Mouse (Mus musculus): Measurements from ENCODE around the gene Man1c1. TPM values are rescaled to one million over a fixed set of nuclear protein-coding genes. Genes with fewer than 3 reads are reported as not detected.
A peak's percentile ranks its signal among the peaks of the same experiment; 100 is the strongest.

Man1c1 gene
- total and polyA plus RNA-seq, 2 experiments from 2014 or later: 3.8 to 14.8 TPM

DNA sequence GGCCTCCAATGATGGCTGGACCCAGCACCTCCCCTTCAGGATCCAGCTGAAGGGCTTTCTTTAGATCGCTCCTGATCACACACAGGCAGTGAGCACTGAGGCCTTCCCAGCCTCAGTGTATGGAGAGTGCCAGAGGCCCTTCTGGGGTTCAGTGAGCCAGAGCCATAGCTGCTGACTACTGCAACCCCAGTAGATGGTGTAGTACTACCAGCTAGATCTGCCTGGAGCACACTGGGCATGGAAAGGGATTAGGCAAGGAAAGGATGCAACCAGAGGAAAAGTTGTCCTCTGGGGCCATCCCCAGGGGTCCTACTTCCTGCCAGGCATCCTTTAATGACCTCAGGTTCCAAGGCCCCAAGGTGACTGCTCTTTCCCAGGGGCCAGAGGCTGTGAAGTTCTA, 150.5 kb downstream of the Man1c1 start:
- 63% methylated on average over 1 of the region's 1 CpGs for WGBS
- no peak overlapping the region for H3K27ac ChIP-seq (ENCODE audit: low read depth)
- no peaks in the 10 kb centered on the region for H3K27me3 ChIP-seq (ENCODE audit: control insufficient read depth, insufficient read depth, low read length)
- no peak overlapping the region for H3K4me3 ChIP-seq (ENCODE audit: low read depth, low read length)
- H3K36me3 ChIP-seq (replicated peaks; ENCODE audit: control insufficient read depth, insufficient read depth, low read length): peaks cover 10% of the 10 kb centered on the region
- no peak for ATAC-seq (ENCODE audit: insufficient read depth, low read depth)
- H3K9ac ChIP-seq (replicated peaks; ENCODE audit: low read depth, low read length): no peak overlapping the region
- no peaks in the 10 kb centered on the region for H3K9me3 ChIP-seq (replicated peaks; ENCODE audit: control insufficient read depth, low read length)
- peaks cover 9% of the 10 kb centered on the region for H3K4me1 ChIP-seq (ENCODE audit: control insufficient read depth, insufficient read depth)
- no peak for DNase-seq (ENCODE audit: low spot score)
- TF ChIP-seq EP300 (IDR thresholded peaks at IDR 0.05; ENCODE audit: low read depth): no peak
- TF ChIP-seq CTCF (IDR thresholded peaks at IDR 0.05; ENCODE audit: low read depth): peak; percentile 36
- no peak overlapping the region for H3K4me2 ChIP-seq (ENCODE audit: low read depth, low read length)

DNA sequence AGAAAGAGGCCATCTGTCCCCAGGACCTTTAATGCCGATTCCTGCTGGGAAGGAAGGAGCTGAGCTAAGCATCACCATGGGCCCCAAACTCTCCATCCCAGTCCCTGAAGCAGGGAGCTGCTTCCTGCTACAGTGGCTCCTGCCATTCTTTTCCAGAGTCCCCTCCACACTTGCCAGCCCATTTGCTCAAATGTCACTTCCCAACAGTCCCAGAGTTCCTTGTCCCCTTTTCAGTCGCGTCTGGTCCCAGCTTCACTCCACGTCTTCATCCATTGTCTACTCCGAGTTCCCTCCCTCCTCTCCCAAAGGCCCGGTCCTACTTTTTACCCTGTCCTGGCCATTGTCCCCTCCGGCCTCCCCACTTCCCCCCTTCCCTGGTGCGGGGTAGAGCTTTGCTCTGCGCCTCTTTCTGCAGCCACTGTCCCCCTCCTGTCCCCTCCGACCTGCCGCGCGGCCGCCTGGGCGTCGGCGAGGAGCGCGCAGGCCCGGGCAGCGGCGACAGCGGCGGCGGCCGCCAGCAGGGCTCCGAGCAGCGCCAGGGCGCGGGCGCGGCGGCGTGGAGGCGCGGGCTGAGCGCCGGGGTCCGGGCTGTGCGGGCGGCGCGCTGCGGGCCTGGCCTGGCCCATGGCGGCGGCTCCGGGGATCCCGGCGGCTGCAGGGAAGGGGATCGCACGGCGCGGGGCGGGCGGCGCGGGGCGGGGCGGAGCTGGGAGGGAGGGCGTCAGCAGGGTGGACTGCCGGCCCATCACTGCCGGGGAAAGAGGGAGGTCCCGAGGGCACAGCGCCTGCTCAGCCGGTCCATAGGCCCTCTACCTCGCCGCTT, 152.4 kb downstream of the Man1c1 start, which contains the start of gene Selenon:
Selenon (minus strand) TSS at position 673 of the 823 bp plus-strand sequence.
- peak within 1 kb of the TSS; percentile 91 for H3K9ac ChIP-seq (replicated peaks; ENCODE audit: low read depth, low read length)
- peaks cover 16% of the 10 kb centered on the region for H3K4me1 ChIP-seq (ENCODE audit: control insufficient read depth, insufficient read depth)
- no peaks in the 10 kb centered on the region for H3K9me3 ChIP-seq (replicated peaks; ENCODE audit: control insufficient read depth, low read length)
- peak within 1 kb of the TSS; percentile 84 for H3K27ac ChIP-seq (ENCODE audit: low read depth)
- peaks cover 10% of the 10 kb centered on the region for H3K36me3 ChIP-seq (replicated peaks; ENCODE audit: control insufficient read depth, insufficient read depth, low read length)
- ATAC-seq (ENCODE audit: insufficient read depth, low read depth) (peak; percentile 78), DNase-seq (ENCODE audit: low spot score) (peak; percentile 75)
- peak within 1 kb of the TSS; percentile 66 for H3K4me3 ChIP-seq (ENCODE audit: low read depth, low read length)
- H3K27me3 ChIP-seq (ENCODE audit: control insufficient read depth, insufficient read depth, low read length): no peaks in the 10 kb centered on the region
- 1% methylated on average over 53 of the region's 67 CpGs for WGBS
- TF ChIP-seq EP300 (IDR thresholded peaks at IDR 0.05; ENCODE audit: low read depth) (no peak), CTCF (IDR thresholded peaks at IDR 0.05; ENCODE audit: low read depth) (no peak)
- H3K4me2 ChIP-seq (ENCODE audit: low read depth, low read length): peak within 1 kb of the TSS; percentile 77

DNA sequence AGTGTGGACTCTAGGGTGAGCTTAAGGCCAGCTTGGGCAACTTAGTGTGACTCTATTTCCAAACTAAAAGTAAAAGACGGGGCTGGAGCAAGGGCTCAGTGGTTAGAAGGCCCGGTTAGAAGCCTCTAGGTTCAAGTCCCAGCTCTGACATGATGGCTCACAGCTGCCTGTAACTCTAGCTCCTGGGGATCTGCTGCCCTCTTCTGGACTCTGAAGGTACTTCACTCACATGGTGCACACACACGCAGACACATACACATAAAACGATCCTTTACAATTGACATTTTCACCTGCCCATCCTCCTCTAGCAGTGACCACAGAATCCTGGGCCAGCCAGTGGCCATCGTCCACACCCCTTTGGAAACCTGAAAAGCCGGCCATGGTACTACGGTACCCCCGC, 154.2 kb downstream of the Man1c1 start:
- Histone ChIP-seq H3K4me3 (ENCODE audit: low read depth, low read length) (no peak overlapping the region), H3K9me3 (replicated peaks; ENCODE audit: control insufficient read depth, low read length) (no peaks in the 10 kb centered on the region), H3K9ac (replicated peaks; ENCODE audit: low read depth, low read length) (no peak overlapping the region), H3K27me3 (ENCODE audit: control insufficient read depth, insufficient read depth, low read length) (no peaks in the 10 kb centered on the region), H3K4me1 (ENCODE audit: control insufficient read depth, insufficient read depth) (peaks cover 16% of the 10 kb centered on the region), H3K36me3 (replicated peaks; ENCODE audit: control insufficient read depth, insufficient read depth, low read length) (peaks cover 16% of the 10 kb centered on the region), H3K27ac (ENCODE audit: low read depth) (no peak overlapping the region), H3K4me2 (ENCODE audit: low read depth, low read length) (no peak overlapping the region)
- 98% methylated on average over 8 of the region's 8 CpGs for WGBS
- ATAC-seq (ENCODE audit: insufficient read depth, low read depth): no peak
- TF ChIP-seq EP300 (IDR thresholded peaks at IDR 0.05; ENCODE audit: low read depth): no peak
- TF ChIP-seq CTCF (IDR thresholded peaks at IDR 0.05; ENCODE audit: low read depth): 0 out of 2 replicates have a peak, but pooled peaks have one; percentile 9
- no peak for DNase-seq (ENCODE audit: low spot score)

DNA sequence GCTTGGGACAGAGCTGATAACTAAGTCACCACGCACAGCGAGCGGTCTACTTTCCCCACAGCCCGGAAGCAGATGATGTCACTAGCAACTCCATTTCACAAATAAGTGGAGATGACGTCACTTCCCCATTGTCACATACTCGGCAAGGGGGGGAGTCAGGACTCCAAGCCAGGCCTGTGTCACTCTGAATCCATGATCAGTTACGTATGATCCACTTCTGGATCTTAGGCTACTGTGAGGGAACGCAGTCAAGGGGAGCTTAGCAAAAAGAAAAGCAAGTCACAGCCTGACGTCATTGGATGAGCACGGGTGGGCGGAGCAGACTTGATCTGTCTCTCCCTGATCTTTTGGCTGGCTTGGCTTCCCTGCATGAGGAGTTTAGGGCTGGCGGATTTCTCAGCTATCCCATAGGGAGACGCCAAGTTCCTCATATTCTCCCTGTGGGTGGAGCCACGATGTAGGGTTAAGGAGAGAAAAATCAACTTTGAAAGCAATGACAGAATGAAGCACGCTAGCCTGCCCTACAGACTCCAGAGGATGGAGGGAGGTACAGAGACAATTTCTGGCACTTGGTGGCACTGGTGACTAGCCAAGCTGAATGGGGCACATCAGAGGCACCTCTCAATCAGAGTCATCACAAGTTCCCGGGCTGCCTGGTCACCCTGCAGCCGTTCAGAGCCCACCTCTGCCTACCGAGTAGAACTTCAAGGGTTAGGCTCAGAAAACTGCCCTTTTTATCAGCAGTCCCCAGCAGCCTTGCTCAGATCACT, 155.7 kb downstream of the Man1c1 start:
- DNase-seq (ENCODE audit: low spot score) (peak; percentile 70), ATAC-seq (ENCODE audit: insufficient read depth, low read depth) (peak; percentile 6; the same call in 1 of the 2 replicates)
- H3K4me1 ChIP-seq (ENCODE audit: control insufficient read depth, insufficient read depth): peaks cover 16% of the 10 kb centered on the region
- no peaks in the 10 kb centered on the region for H3K27me3 ChIP-seq (ENCODE audit: control insufficient read depth, insufficient read depth, low read length)
- 46% methylated on average over 18 of the region's 18 CpGs for WGBS
- no peaks in the 10 kb centered on the region for H3K9me3 ChIP-seq (replicated peaks; ENCODE audit: control insufficient read depth, low read length)
- H3K4me3 ChIP-seq (ENCODE audit: low read depth, low read length): no peak overlapping the region
- TF ChIP-seq CTCF (IDR thresholded peaks at IDR 0.05; ENCODE audit: low read depth) (peak; percentile 20), EP300 (IDR thresholded peaks at IDR 0.05; ENCODE audit: low read depth) (no peak)
- H3K36me3 ChIP-seq (replicated peaks; ENCODE audit: control insufficient read depth, insufficient read depth, low read length): peaks cover 26% of the 10 kb centered on the region
- H3K9ac ChIP-seq (replicated peaks; ENCODE audit: low read depth, low read length): no peak overlapping the region
- H3K4me2 ChIP-seq (ENCODE audit: low read depth, low read length): no peak overlapping the region
- H3K27ac ChIP-seq (ENCODE audit: low read depth): peak overlapping the region; percentile 21; the same call in 1 of the 2 replicates

DNA sequence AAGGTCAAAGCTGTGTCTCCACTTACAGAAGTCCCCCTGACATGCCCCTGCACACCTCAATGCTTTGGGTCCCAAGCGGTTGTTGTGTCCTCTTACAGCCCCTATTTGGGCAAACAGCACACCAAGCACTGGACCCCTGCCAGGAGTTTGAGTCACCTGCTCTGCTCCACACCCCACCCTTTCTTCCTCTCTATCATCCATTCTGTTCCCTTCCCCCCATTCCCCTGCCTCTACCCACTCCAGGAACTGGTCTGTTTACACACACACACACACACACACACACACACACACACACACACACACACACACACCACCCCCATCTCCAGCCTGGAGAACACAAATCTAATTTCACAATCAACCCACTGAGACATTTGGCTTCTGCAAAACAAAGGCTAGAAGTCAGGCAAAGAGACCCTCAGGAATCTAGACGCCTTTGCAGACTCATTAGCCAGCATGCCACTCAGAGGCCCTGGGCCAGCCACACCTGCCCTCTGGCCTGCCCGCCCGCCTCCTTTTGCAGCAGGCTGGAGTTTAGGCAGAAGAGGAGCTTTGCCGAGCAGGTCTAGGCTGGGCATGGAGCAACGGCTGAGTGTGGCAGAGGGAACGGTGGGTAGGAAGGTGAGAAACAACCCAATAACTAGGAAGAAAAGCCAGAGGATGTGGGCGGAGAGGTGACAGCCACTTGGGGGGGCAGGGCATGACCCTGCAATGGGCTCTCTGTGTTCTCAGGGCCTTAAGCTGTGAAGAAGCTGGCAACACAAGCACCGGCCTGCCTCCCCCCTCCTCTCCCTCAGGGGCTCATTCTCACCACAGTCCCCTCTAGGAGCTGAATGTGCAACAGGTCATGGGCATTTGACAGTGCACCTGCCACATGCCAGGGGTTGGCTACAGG, 157.0 kb downstream of the Man1c1 start:
- H3K36me3 ChIP-seq (replicated peaks; ENCODE audit: control insufficient read depth, insufficient read depth, low read length): peaks cover 37% of the 10 kb centered on the region
- H3K9me3 ChIP-seq (replicated peaks; ENCODE audit: control insufficient read depth, low read length): no peaks in the 10 kb centered on the region
- no peaks in the 10 kb centered on the region for H3K27me3 ChIP-seq (ENCODE audit: control insufficient read depth, insufficient read depth, low read length)
- WGBS: 64% methylated on average over 9 of the region's 9 CpGs
- H3K27ac ChIP-seq (ENCODE audit: low read depth): no peak overlapping the region
- H3K4me2 ChIP-seq (ENCODE audit: low read depth, low read length): no peak overlapping the region
- no peak overlapping the region for H3K9ac ChIP-seq (replicated peaks; ENCODE audit: low read depth, low read length)
- TF ChIP-seq CTCF (IDR thresholded peaks at IDR 0.05; ENCODE audit: low read depth): no peak
- no peak for TF ChIP-seq EP300 (IDR thresholded peaks at IDR 0.05; ENCODE audit: low read depth)
- DNase-seq (ENCODE audit: low spot score): peak; percentile 43
- peak; percentile 25 for ATAC-seq (ENCODE audit: insufficient read depth, low read depth)
- H3K4me3 ChIP-seq (ENCODE audit: low read depth, low read length): no peak overlapping the region
- H3K4me1 ChIP-seq (ENCODE audit: control insufficient read depth, insufficient read depth): peaks cover 16% of the 10 kb centered on the region
